Mouse (Mus musculus): ENCODE data around the gene Tmcc3. TPM values are rescaled to one million over a fixed set of nuclear protein-coding genes. Genes with fewer than 3 reads are reported as not detected.

Tmcc3 gene
- total RNA-seq (2021), result 10 to 100 TPM; 42.6 to 46.9 TPM

- no peak for DNase-seq (ENCODE audit: extremely low spot score in 1 of 2, low spot score in 1 of 2)
These were observed at the start of gene Tmcc3 for GRCm38 (mm10) chr10:94311511-94312006. Gene Tmcc3, plus strand, starts transcription at chr10:94311949.

GRCm38 (mm10) chr10:94262646-94263045 lies 49.1 kb upstream of the Tmcc3 start:
- no peak for DNase-seq (ENCODE audit: extremely low spot score in 1 of 2, low spot score in 1 of 2)

GRCm38 (mm10) chr10:94263211-94263610 lies 48.5 kb upstream of the Tmcc3 start:
- DNase-seq (ENCODE audit: extremely low spot score in 1 of 2, low spot score in 1 of 2), result no peak

GRCm38 (mm10) chr10:94265656-94266542 lies 45.9 kb upstream of the Tmcc3 start:
- DNase-seq (ENCODE audit: extremely low spot score in 1 of 2, low spot score in 1 of 2), result no peak

GRCm38 (mm10) chr10:94275321-94275720 lies 36.4 kb upstream of the Tmcc3 start:
- DNase-seq (ENCODE audit: extremely low spot score in 1 of 2, low spot score in 1 of 2), result no peak

- DNase-seq (ENCODE audit: extremely low spot score in 1 of 2, low spot score in 1 of 2), result no peak
These were observed 35.2 kb upstream of the Tmcc3 start for GRCm38 (mm10) chr10:94276511-94276910.

- DNase-seq (ENCODE audit: extremely low spot score in 1 of 2, low spot score in 1 of 2), result no peak
These were observed 29.6 kb upstream of the Tmcc3 start for GRCm38 (mm10) chr10:94282179-94282578.

GRCm38 (mm10) chr10:94282797-94283196 lies 29.0 kb upstream of the Tmcc3 start:
- DNase-seq (ENCODE audit: extremely low spot score in 1 of 2, low spot score in 1 of 2), result no peak

- no peak for DNase-seq (ENCODE audit: extremely low spot score in 1 of 2, low spot score in 1 of 2)
These were observed 17.3 kb upstream of the Tmcc3 start for GRCm38 (mm10) chr10:94294437-94294836.

- DNase-seq (ENCODE audit: extremely low spot score in 1 of 2, low spot score in 1 of 2), result no peak
These were observed 16.6 kb upstream of the Tmcc3 start for GRCm38 (mm10) chr10:94294933-94295750.

- DNase-seq (ENCODE audit: extremely low spot score in 1 of 2, low spot score in 1 of 2), result no peak
These were observed 15.7 kb upstream of the Tmcc3 start for GRCm38 (mm10) chr10:94295923-94296605.

GRCm38 (mm10) chr10:94298471-94298870 lies 13.3 kb upstream of the Tmcc3 start, which contains the start of gene Gm4792:
Gene Gm4792, minus strand, starts transcription at chr10:94298703.
- DNase-seq (ENCODE audit: extremely low spot score in 1 of 2, low spot score in 1 of 2), result no peak

- DNase-seq (ENCODE audit: extremely low spot score in 1 of 2, low spot score in 1 of 2), result no peak
These were observed 12.4 kb upstream of the Tmcc3 start for GRCm38 (mm10) chr10:94299301-94299700.

GRCm38 (mm10) chr10:94304064-94304657 lies 7.6 kb upstream of the Tmcc3 start:
- no peak for DNase-seq (ENCODE audit: extremely low spot score in 1 of 2, low spot score in 1 of 2)

GRCm38 (mm10) chr10:94305526-94305925 lies 6.2 kb upstream of the Tmcc3 start:
- no peak for DNase-seq (ENCODE audit: extremely low spot score in 1 of 2, low spot score in 1 of 2)

- DNase-seq (ENCODE audit: extremely low spot score in 1 of 2, low spot score in 1 of 2), result no peak
These were observed 1.1 kb upstream of the Tmcc3 start for GRCm38 (mm10) chr10:94310499-94311267.

GRCm38 (mm10) chr10:94312007-94312715 lies 412 bp downstream of the Tmcc3 start:
- no peak for DNase-seq (ENCODE audit: extremely low spot score in 1 of 2, low spot score in 1 of 2)

GRCm38 (mm10) chr10:94313146-94313545 lies 1.4 kb downstream of the Tmcc3 start:
- no peak for DNase-seq (ENCODE audit: extremely low spot score in 1 of 2, low spot score in 1 of 2)

- no peak for DNase-seq (ENCODE audit: extremely low spot score in 1 of 2, low spot score in 1 of 2)
These were observed 6.8 kb downstream of the Tmcc3 start for GRCm38 (mm10) chr10:94318574-94318973.
